Mouse (Mus musculus) c-Kit-positive CD71-negative TER-119-negative erythroid progenitor cells, embryonic 14.5 days (primary cell): ENCODE data around the gene Trim62.
A peak's percentile ranks its signal among the peaks of the same experiment; 100 is the strongest.

Experiments
- DNase-seq: peaks from one replicate; pipeline ENCODE4 v3.0.0-alpha.2; 2013; ENCODE audit warnings: low read depth

Gene Trim62

GRCm38 (mm10) chr4:128886571-128886970 lies 3.2 kb downstream of the Trim62 start:
- DNase-seq = no peak

- DNase-seq = no peak
These were observed 3.6 kb downstream of the Trim62 start for GRCm38 (mm10) chr4:128887026-128887425.

GRCm38 (mm10) chr4:128887641-128888091 lies 4.3 kb downstream of the Trim62 start:
- no peak for DNase-seq

- no peak for DNase-seq
These were observed 5.1 kb downstream of the Trim62 start for GRCm38 (mm10) chr4:128888436-128888990.

- DNase-seq = no peak
These were observed 6.6 kb downstream of the Trim62 start for GRCm38 (mm10) chr4:128889752-128890630.

- DNase-seq = no peak
These were observed 7.8 kb downstream of the Trim62 start for GRCm38 (mm10) chr4:128891157-128891556.

- no peak for DNase-seq
These were observed 8.4 kb downstream of the Trim62 start for GRCm38 (mm10) chr4:128891746-128892145.

- DNase-seq = no peak
These were observed 8.8 kb downstream of the Trim62 start for GRCm38 (mm10) chr4:128892188-128892587.

GRCm38 (mm10) chr4:128894112-128894511 lies 10.7 kb downstream of the Trim62 start:
- DNase-seq = no peak

- no peak for DNase-seq
These were observed 12.5 kb downstream of the Trim62 start for GRCm38 (mm10) chr4:128895841-128896240.

GRCm38 (mm10) chr4:128896667-128897066 lies 13.3 kb downstream of the Trim62 start:
- no peak for DNase-seq

GRCm38 (mm10) chr4:128897911-128898421 lies 14.6 kb downstream of the Trim62 start:
- DNase-seq = no peak

GRCm38 (mm10) chr4:128899332-128899731 lies 16.0 kb downstream of the Trim62 start:
- no peak for DNase-seq

GRCm38 (mm10) chr4:128900484-128900883 lies 17.1 kb downstream of the Trim62 start:
- DNase-seq = no peak

GRCm38 (mm10) chr4:128902390-128902789 lies 19.0 kb downstream of the Trim62 start:
- no peak for DNase-seq

- DNase-seq = no peak
These were observed 20.8 kb downstream of the Trim62 start for GRCm38 (mm10) chr4:128904035-128904800.

GRCm38 (mm10) chr4:128905251-128905650 lies 21.9 kb downstream of the Trim62 start:
- no peak for DNase-seq

- DNase-seq = no peak
These were observed 23.4 kb downstream of the Trim62 start for GRCm38 (mm10) chr4:128906757-128907156.

GRCm38 (mm10) chr4:128907238-128907968 lies 24.0 kb downstream of the Trim62 start:
- DNase-seq = no peak

GRCm38 (mm10) chr4:128908586-128909377 lies 25.4 kb downstream of the Trim62 start:
- DNase-seq = peak; percentile 35

GRCm38 (mm10) chr4:128909378-128909831 lies 26.0 kb downstream of the Trim62 start:
- DNase-seq = no peak
